Mouse (Mus musculus) cerebellum, postnatal 25 days (tissue): ENCODE measurements at regions not wholly inside any gene's neighbourhood (a gene's known extent, or its start where the extent isn't known, plus 50 kb on each side); places are given as distances from the start of the nearest gene placed in this dataset.
A peak's percentile ranks its signal among the peaks of the same experiment; 100 is the strongest.

Source experiments
- DNase-seq, 2 experiments: peaks; one replicate each; pipeline ENCODE4 v3.0.0; 2021; ENCODE audit warnings: mixed read lengths in 2 of 2

- DNase-seq: peak; percentile 14 to 39
These were observed 149.8 kb downstream of the Ankrd7 start for GRCm38 (mm10) chr6:19015868-19016267.

- DNase-seq: no peak
These were observed 152.2 kb downstream of the Ankrd7 start for GRCm38 (mm10) chr6:19018166-19018769.

- DNase-seq: no peak
These were observed 168.2 kb downstream of the Ankrd7 start for GRCm38 (mm10) chr6:19034268-19034667.
